Mouse (Mus musculus): ENCODE measurements at regions not wholly inside any gene's neighbourhood (a gene's known extent, or its start where the extent isn't known, plus 50 kb on each side); places are given as distances from the start of the nearest gene placed in this dataset.

- no peak for TF ChIP-seq GATA1 (IDR thresholded peaks at IDR 0.05; ENCODE audit: low read length)
Measured at GRCm38 (mm10) chr5:47429217-47430172, 553.4 kb upstream of the Slit2 start.

GRCm38 (mm10) chr5:47431599-47432328 is 551.2 kb upstream of the Slit2 start:
- TF ChIP-seq GATA1 (IDR thresholded peaks at IDR 0.05; ENCODE audit: low read length) = no peak

GRCm38 (mm10) chr5:47436455-47436854 is 546.5 kb upstream of the Slit2 start:
- TF ChIP-seq GATA1 (IDR thresholded peaks at IDR 0.05; ENCODE audit: low read length) = no peak

- no peak for TF ChIP-seq GATA1 (IDR thresholded peaks at IDR 0.05; ENCODE audit: low read length)
Measured at GRCm38 (mm10) chr5:47446305-47447028, 536.5 kb upstream of the Slit2 start.

GRCm38 (mm10) chr5:47464848-47465247 is 518.1 kb upstream of the Slit2 start:
- no peak for TF ChIP-seq GATA1 (IDR thresholded peaks at IDR 0.05; ENCODE audit: low read length)

GRCm38 (mm10) chr5:47469394-47469793 is 513.5 kb upstream of the Slit2 start:
- TF ChIP-seq GATA1 (IDR thresholded peaks at IDR 0.05; ENCODE audit: low read length) = peak; percentile 66

GRCm38 (mm10) chr5:47472027-47472825 is 510.7 kb upstream of the Slit2 start:
- no peak for TF ChIP-seq GATA1 (IDR thresholded peaks at IDR 0.05; ENCODE audit: low read length)

GRCm38 (mm10) chr5:47479908-47480307 is 503.0 kb upstream of the Slit2 start:
- TF ChIP-seq GATA1 (IDR thresholded peaks at IDR 0.05; ENCODE audit: low read length) = no peak

- TF ChIP-seq GATA1 (IDR thresholded peaks at IDR 0.05; ENCODE audit: low read length) = no peak
Measured at GRCm38 (mm10) chr5:47496218-47496617, 486.7 kb upstream of the Slit2 start.

- TF ChIP-seq GATA1 (IDR thresholded peaks at IDR 0.05; ENCODE audit: low read length) = no peak
Measured at GRCm38 (mm10) chr5:47502764-47503416, 480.0 kb upstream of the Slit2 start.

GRCm38 (mm10) chr5:47508689-47509301 is 474.1 kb upstream of the Slit2 start:
- TF ChIP-seq GATA1 (IDR thresholded peaks at IDR 0.05; ENCODE audit: low read length) = no peak

GRCm38 (mm10) chr5:47522161-47522942 is 460.6 kb upstream of the Slit2 start:
- TF ChIP-seq GATA1 (IDR thresholded peaks at IDR 0.05; ENCODE audit: low read length) = no peak

GRCm38 (mm10) chr5:47528671-47529070 is 454.3 kb upstream of the Slit2 start:
- TF ChIP-seq GATA1 (IDR thresholded peaks at IDR 0.05; ENCODE audit: low read length) = no peak

Data from G1E-ER4 (cell line).